Mouse (Mus musculus): ENCODE data around the gene Chrna9.

DNA sequence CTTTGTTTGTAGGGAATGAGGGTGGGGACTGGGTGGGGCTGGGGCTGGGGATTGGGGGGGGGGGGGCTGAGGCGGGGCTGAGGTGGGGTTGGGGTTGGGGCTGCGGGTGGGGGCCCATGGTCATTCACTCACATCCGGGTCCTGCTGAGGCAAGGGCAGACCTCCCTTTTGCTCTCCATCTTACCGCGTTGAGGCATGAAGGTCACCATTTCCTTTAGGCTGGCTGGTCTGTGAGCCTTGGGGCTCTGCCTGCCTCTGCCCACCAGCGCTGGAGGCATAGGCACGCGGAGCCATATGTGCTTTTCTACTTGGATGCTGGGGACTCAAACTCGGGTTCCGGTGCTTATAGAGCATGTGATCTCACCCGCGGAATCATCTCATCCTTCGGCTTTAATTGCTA, 41.0 kb downstream of the Chrna9 start:
- TF ChIP-seq POLR2A (IDR thresholded peaks at IDR 0.05; ENCODE audit: borderline replicate concordance, extremely low read depth, insufficient read depth, insufficient read length, poor library complexity, severe bottlenecking) (no peak), CTCF (IDR thresholded peaks at IDR 0.05; ENCODE audit: borderline replicate concordance, extremely low read depth, insufficient read depth, insufficient read length) (no peak)
